Comparison of ENCODE assay signal across 9 mouse cellular contexts in genomic region chr4:141534947-141535680, GRCm38 (mm10). TPM values are rescaled to one million over a fixed set of nuclear protein-coding genes. Genes with fewer than 3 reads are reported as not detected.
DNase-seq lines count a peak whose midpoint lies in the region; ATAC-seq and TF ChIP-seq lines count a peak whose summit lies in the region.
"Had no signal": no experiment of that assay in that cellular context is flagged by ENCODE, and none has a peak within 500 bp of the region (broad histone marks: within the 10 kb centered on the region; RNA-seq: fewer than 3 reads in every experiment).

No protein-coding gene starts in this region.

- peak overlapping the region; percentile 97 for H3K9ac ChIP-seq in hindbrain, embryonic 16.5 days (ENCODE audit: low read depth, low read length)
- peak overlapping the region; percentile 89 for H3K9ac ChIP-seq in midbrain, embryonic 14.5 days (replicated peaks; ENCODE audit: low read length)

- no peaks in the 10 kb centered on the region for H3K27me3 ChIP-seq in hindbrain, embryonic 16.5 days (replicated peaks; ENCODE audit: control insufficient read depth, insufficient read depth, low read length)
- no peaks in the 10 kb centered on the region for H3K27me3 ChIP-seq in midbrain, embryonic 14.5 days (ENCODE audit: control insufficient read depth, insufficient read depth, low read length)
- H3K27me3 ChIP-seq in spleen, adult 2 months (ENCODE audit: control insufficient read depth, insufficient read depth, low read length): 0 out of 2 replicates have a peak, but pooled peaks cover 3% of the 10 kb centered on the region
- H3K27me3 ChIP-seq: Patski had no signal

- H3K36me3 ChIP-seq in hindbrain, embryonic 16.5 days (ENCODE audit: control insufficient read depth, insufficient read depth, low read length): no peaks in the 10 kb centered on the region
- H3K36me3 ChIP-seq in midbrain, embryonic 14.5 days (ENCODE audit: control insufficient read depth, insufficient read depth, low read length): no peaks in the 10 kb centered on the region; the same call in 1 of the 2 replicates
- no peaks in the 10 kb centered on the region for H3K36me3 ChIP-seq in spleen, adult 2 months (ENCODE audit: control insufficient read depth, insufficient read depth, low read length)

- peak overlapping the region; percentile 72 for H3K4me2 ChIP-seq in hindbrain, embryonic 16.5 days (ENCODE audit: low read length)
- H3K4me2 ChIP-seq in midbrain, embryonic 14.5 days (ENCODE audit: low read length): peak overlapping the region; percentile 87

- H3K4me1 ChIP-seq in hindbrain, embryonic 16.5 days (ENCODE audit: control insufficient read depth, insufficient read depth, low read depth, low read length): peaks cover 27% of the 10 kb centered on the region
- H3K4me1 ChIP-seq in midbrain, embryonic 14.5 days (ENCODE audit: control insufficient read depth, insufficient read depth, low read length): peaks cover 27% of the 10 kb centered on the region
- H3K4me1 ChIP-seq in spleen, adult 2 months (ENCODE audit: control insufficient read depth, insufficient read depth, insufficient read length): peaks cover 8% of the 10 kb centered on the region

- H3K27ac ChIP-seq in hindbrain, embryonic 16.5 days (ENCODE audit: low read depth, low read length): peak overlapping the region; percentile 97
- peak overlapping the region; percentile 95 for H3K27ac ChIP-seq in midbrain, embryonic 14.5 days (replicated peaks; ENCODE audit: low read depth, low read length)
- no peak overlapping the region for H3K27ac ChIP-seq in spleen, adult 2 months (ENCODE audit: insufficient read depth, low read length)

- 9% methylated on average over 10 of the region's 11 CpGs for WGBS in hindbrain, embryonic 16.5 days
- WGBS in midbrain, embryonic 14.5 days: 3% methylated on average over 10 of the region's 11 CpGs
- WGBS in spleen, adult 2 months: 35% methylated on average over 10 of the region's 11 CpGs

- no peak for DNase-seq in frontal cortex, postnatal 25 days (ENCODE audit: low spot score in 2 of 2)
- peak; percentile 70 to 73 for DNase-seq in cerebellum, postnatal 14 days
- peak; percentile 40 for DNase-seq in gastrocnemius, adult 18-20 months (ENCODE audit: low spot score)
- peak; percentile 85 for DNase-seq in liver
- DNase-seq in midbrain, embryonic 14.5 days: peak; percentile 83
- peak in 1 of 2 experiments; percentile 55 for DNase-seq in spleen, adult 2 months (ENCODE audit: low read depth in 1 of 2, low spot score in 2 of 2)

- TF ChIP-seq CTCF in spleen, adult 2 months (IDR thresholded peaks at IDR 0.05; ENCODE audit: extremely low read depth, insufficient read depth, insufficient read length, insufficient replicate concordance): peak; percentile 44; the same call in 1 of the 2 replicates

- TF ChIP-seq POLR2A in spleen, adult 2 months (IDR thresholded peaks at IDR 0.05; ENCODE audit: low read depth, low read length): no peak

- ATAC-seq in frontal cortex, adult (ENCODE audit: low TSS enrichment): peak; percentile 50; the same call in 1 of the 2 replicates
- ATAC-seq in hindbrain, embryonic 16.5 days: 0 out of 2 replicates have a peak, but pooled peaks have one; percentile 28
- ATAC-seq in midbrain, embryonic 14.5 days (ENCODE audit: low FRiP score, low TSS enrichment): peak; percentile 51
- ATAC-seq: Patski had no signal

- no peaks in the 10 kb centered on the region for H3K9me3 ChIP-seq in hindbrain, embryonic 16.5 days (ENCODE audit: control insufficient read depth, low read length)
- no peaks in the 10 kb centered on the region for H3K9me3 ChIP-seq in midbrain, embryonic 14.5 days (ENCODE audit: control insufficient read depth, low read length)

- peak overlapping the region; percentile 96 for H3K4me3 ChIP-seq in hindbrain, embryonic 16.5 days (ENCODE audit: low read length)
- peak overlapping the region; percentile 89 for H3K4me3 ChIP-seq in midbrain, embryonic 14.5 days (replicated peaks; ENCODE audit: low read depth, low read length)
- H3K4me3 ChIP-seq in spleen, adult 2 months (ENCODE audit: extremely low read depth, insufficient read depth, insufficient read length): no peak overlapping the region; the same call in 1 of the 2 replicates

RNA-seq across cellular contexts. Expression of gene Spen, which starts 3.3 kb away (rescaled TPM):
- 10 to 100 TPM; 21.4 to 21.9 TPM for total RNA-seq in gastrocnemius, adult 18-20 months (2021)
- 10.1 and 11.8 TPM in 2 replicates for polyA plus RNA-seq in hindbrain, embryonic 16.5 days (2015; fragmentation: Nextera tagmentation; extraction: Ambion mirVana)
- 17.3 and 23.9 TPM in 2 replicates for polyA plus RNA-seq in midbrain, embryonic 14.5 days (2014; fragmentation: Nextera tagmentation; extraction: Ambion mirVana)
- polyA plus RNA-seq in spleen, adult 2 months (2012; rRNA removed): 28.2 and 34.1 TPM in 2 replicates

Comparison
In these comparisons a context has a peak if more than half of its experiments do, and no peak if none do; other contexts are left out.
1. DNase-seq: peak in cerebellum, postnatal 14 days (2 of 2), gastrocnemius, adult 18-20 months (single experiment), liver (single experiment) and midbrain, embryonic 14.5 days (single experiment); none in frontal cortex, postnatal 25 days (0 of 2).
2. Peak in every context shown above with its lines, with median percentiles within 50 percentile points of each other: ATAC-seq.